Mouse (Mus musculus): ENCODE results near the gene Col25a1. TPM values are rescaled to one million over a fixed set of nuclear protein-coding genes. Genes with fewer than 3 reads are reported as not detected.

Col25a1 gene
- polyA plus RNA-seq, 1 experiment from 2014 or later, result 25.0 TPM

GRCm38 (mm10) chr3:130259670-130260069 lies 128.4 kb downstream of the Col25a1 start:
- no peak overlapping the region for H3K4me3 ChIP-seq
- no peaks in the 10 kb centered on the region for H3K27me3 ChIP-seq
- H3K4me1 ChIP-seq, result peaks cover 16% of the 10 kb centered on the region; the same call in 1 of the 2 replicates
- no peak overlapping the region for H3K9ac ChIP-seq
- no peaks in the 10 kb centered on the region for H3K36me3 ChIP-seq
- peaks cover 3% of the 10 kb centered on the region; the same call in 1 of the 2 replicates for H3K9me3 ChIP-seq
- no peak overlapping the region for H3K27ac ChIP-seq
- 91% methylated on average over 2 of the region's 2 CpGs for WGBS
- ATAC-seq (ENCODE audit: low FRiP score, low read depth), result no peak
- H3K4me2 ChIP-seq (replicated peaks), result no peak overlapping the region

GRCm38 (mm10) chr3:130260316-130260715 lies 129.0 kb downstream of the Col25a1 start:
- Histone ChIP-seq H3K4me1 (peaks cover 22% of the 10 kb centered on the region), H3K27me3 (no peaks in the 10 kb centered on the region), H3K27ac (no peak overlapping the region), H3K9ac (no peak overlapping the region), H3K4me2 (replicated peaks) (no peak overlapping the region), H3K4me3 (no peak overlapping the region), H3K9me3 (peaks cover 3% of the 10 kb centered on the region; the same call in 1 of the 2 replicates), H3K36me3 (no peaks in the 10 kb centered on the region)
- ATAC-seq (ENCODE audit: low FRiP score, low read depth), result no peak
- WGBS, result 59% methylated on average over 2 of the region's 2 CpGs

- 79% methylated on average over 9 of the region's 9 CpGs for WGBS
- H3K4me2 ChIP-seq (replicated peaks), result no peak overlapping the region
These were observed 133.8 kb downstream of the Col25a1 start for GRCm38 (mm10) chr3:130265104-130265503.

GRCm38 (mm10) chr3:130270509-130270908 lies 139.2 kb downstream of the Col25a1 start:
- no peak overlapping the region for H3K4me3 ChIP-seq
- peaks cover 21% of the 10 kb centered on the region for H3K4me1 ChIP-seq
- H3K27ac ChIP-seq, result no peak overlapping the region
- no peaks in the 10 kb centered on the region for H3K36me3 ChIP-seq
- peaks cover 12% of the 10 kb centered on the region; the same call in 1 of the 2 replicates for H3K9me3 ChIP-seq
- no peak overlapping the region for H3K9ac ChIP-seq
- no peak overlapping the region for H3K4me2 ChIP-seq (replicated peaks)
- H3K27me3 ChIP-seq, result no peaks in the 10 kb centered on the region
- ATAC-seq (ENCODE audit: low FRiP score, low read depth), result no peak
- WGBS, result 80% methylated on average over 3 of the region's 3 CpGs

More at GRCm38 (mm10) chr3:130265104-130265503, 133.8 kb downstream of the Col25a1 start:
- no peaks in the 10 kb centered on the region for H3K27me3 ChIP-seq
- no peaks in the 10 kb centered on the region for H3K9me3 ChIP-seq
- no peaks in the 10 kb centered on the region for H3K36me3 ChIP-seq
- no peak overlapping the region for H3K9ac ChIP-seq
- ATAC-seq (ENCODE audit: low FRiP score, low read depth), result no peak
- H3K4me1 ChIP-seq, result peaks cover 35% of the 10 kb centered on the region
- H3K27ac ChIP-seq, result no peak overlapping the region
- H3K4me3 ChIP-seq, result no peak overlapping the region

- H3K27me3 ChIP-seq, result no peaks in the 10 kb centered on the region
- H3K4me2 ChIP-seq (replicated peaks), result no peak overlapping the region
- ATAC-seq (ENCODE audit: low FRiP score, low read depth), result no peak
- H3K36me3 ChIP-seq, result no peaks in the 10 kb centered on the region
- no peak overlapping the region for H3K9ac ChIP-seq
- no peak overlapping the region for H3K27ac ChIP-seq
- 31% methylated on average over 2 of the region's 2 CpGs for WGBS
- peaks cover 4% of the 10 kb centered on the region for H3K4me1 ChIP-seq
- peaks cover 12% of the 10 kb centered on the region; the same call in 1 of the 2 replicates for H3K9me3 ChIP-seq
- H3K4me3 ChIP-seq, result no peak overlapping the region
These were observed 142.6 kb downstream of the Col25a1 start for GRCm38 (mm10) chr3:130273949-130274348.

GRCm38 (mm10) chr3:130278298-130279050 lies 147.2 kb downstream of the Col25a1 start:
- ATAC-seq (ENCODE audit: low FRiP score, low read depth), result no peak
- WGBS, result 70% methylated on average over 10 of the region's 10 CpGs
- Histone ChIP-seq H3K4me3 (no peak overlapping the region), H3K27ac (no peak overlapping the region), H3K9ac (no peak overlapping the region), H3K4me1 (peaks cover 14% of the 10 kb centered on the region), H3K9me3 (0 out of 2 replicates have a peak, but pooled peaks cover 4% of the 10 kb centered on the region), H3K27me3 (no peaks in the 10 kb centered on the region), H3K4me2 (replicated peaks) (no peak overlapping the region), H3K36me3 (no peaks in the 10 kb centered on the region)

- WGBS, result 51% methylated on average over 11 of the region's 11 CpGs
- H3K4me3 ChIP-seq, result no peak overlapping the region
- H3K27me3 ChIP-seq, result no peaks in the 10 kb centered on the region
- no peaks in the 10 kb centered on the region for H3K36me3 ChIP-seq
- ATAC-seq (ENCODE audit: low FRiP score, low read depth), result no peak
- H3K9me3 ChIP-seq, result no peaks in the 10 kb centered on the region
- H3K4me1 ChIP-seq, result peaks cover 19% of the 10 kb centered on the region
- peak overlapping the region; percentile 25; the same call in 1 of the 2 replicates for H3K4me2 ChIP-seq (replicated peaks)
- H3K9ac ChIP-seq, result no peak overlapping the region
- H3K27ac ChIP-seq, result no peak overlapping the region
These were observed 151.9 kb downstream of the Col25a1 start for GRCm38 (mm10) chr3:130283011-130283760.

GRCm38 (mm10) chr3:130288102-130288501 lies 156.8 kb downstream of the Col25a1 start:
- Histone ChIP-seq H3K4me2 (replicated peaks) (no peak overlapping the region), H3K27me3 (no peaks in the 10 kb centered on the region), H3K9ac (no peak overlapping the region), H3K9me3 (no peaks in the 10 kb centered on the region), H3K4me1 (peaks cover 18% of the 10 kb centered on the region), H3K27ac (no peak overlapping the region), H3K4me3 (no peak overlapping the region), H3K36me3 (no peaks in the 10 kb centered on the region)
- WGBS, result 88% methylated on average over 2 of the region's 2 CpGs
- no peak for ATAC-seq (ENCODE audit: low FRiP score, low read depth)

GRCm38 (mm10) chr3:130288756-130289155 lies 157.5 kb downstream of the Col25a1 start:
- Histone ChIP-seq H3K4me2 (replicated peaks) (no peak overlapping the region), H3K27ac (no peak overlapping the region), H3K36me3 (no peaks in the 10 kb centered on the region), H3K9ac (no peak overlapping the region), H3K27me3 (no peaks in the 10 kb centered on the region), H3K4me1 (peaks cover 11% of the 10 kb centered on the region), H3K4me3 (no peak overlapping the region), H3K9me3 (no peaks in the 10 kb centered on the region)
- 82% methylated on average over 4 of the region's 4 CpGs for WGBS
- ATAC-seq (ENCODE audit: low FRiP score, low read depth), result no peak

GRCm38 (mm10) chr3:130289220-130289619 lies 157.9 kb downstream of the Col25a1 start:
- Histone ChIP-seq H3K9me3 (no peaks in the 10 kb centered on the region), H3K36me3 (no peaks in the 10 kb centered on the region), H3K4me1 (peaks cover 6% of the 10 kb centered on the region), H3K4me2 (replicated peaks) (no peak overlapping the region), H3K27me3 (no peaks in the 10 kb centered on the region), H3K4me3 (no peak overlapping the region), H3K9ac (no peak overlapping the region), H3K27ac (no peak overlapping the region)
- no peak for ATAC-seq (ENCODE audit: low FRiP score, low read depth)
- 94% methylated on average over 3 of the region's 3 CpGs for WGBS

- H3K9me3 ChIP-seq, result no peaks in the 10 kb centered on the region
- H3K27ac ChIP-seq, result no peak overlapping the region
- no peak for ATAC-seq (ENCODE audit: low FRiP score, low read depth)
- peaks cover 5% of the 10 kb centered on the region; the same call in 1 of the 2 replicates for H3K4me1 ChIP-seq
- H3K36me3 ChIP-seq, result no peaks in the 10 kb centered on the region
- WGBS, result 29% methylated on average over 6 of the region's 6 CpGs
- no peaks in the 10 kb centered on the region for H3K27me3 ChIP-seq
- no peak overlapping the region for H3K4me3 ChIP-seq
- H3K9ac ChIP-seq, result no peak overlapping the region
- no peak overlapping the region for H3K4me2 ChIP-seq (replicated peaks)
These were observed 158.9 kb downstream of the Col25a1 start for GRCm38 (mm10) chr3:130290175-130290574.

- Histone ChIP-seq H3K4me3 (no peak overlapping the region), H3K27ac (no peak overlapping the region), H3K27me3 (no peaks in the 10 kb centered on the region), H3K36me3 (no peaks in the 10 kb centered on the region), H3K4me1 (peaks cover 5% of the 10 kb centered on the region; the same call in 1 of the 2 replicates), H3K9me3 (no peaks in the 10 kb centered on the region), H3K4me2 (replicated peaks) (no peak overlapping the region), H3K9ac (no peak overlapping the region)
- no peak for ATAC-seq (ENCODE audit: low FRiP score, low read depth)
- 94% methylated on average over 5 of the region's 5 CpGs for WGBS
These were observed 159.4 kb downstream of the Col25a1 start for GRCm38 (mm10) chr3:130290672-130291071.
